Mouse (Mus musculus): ENCODE results near the gene Gsdme.

Gsdme gene

GRCm38 (mm10) chr6:50244967-50245366 lies 18.7 kb downstream of the Gsdme start:
- no peak for DNase-seq (ENCODE audit: low read depth)

GRCm38 (mm10) chr6:50244126-50244525 lies 19.5 kb downstream of the Gsdme start:
- no peak for DNase-seq (ENCODE audit: low read depth)

GRCm38 (mm10) chr6:50240437-50240836 lies 23.2 kb downstream of the Gsdme start:
- DNase-seq (ENCODE audit: low read depth): no peak

GRCm38 (mm10) chr6:50239902-50240301 lies 23.8 kb downstream of the Gsdme start:
- no peak for DNase-seq (ENCODE audit: low read depth)

GRCm38 (mm10) chr6:50237963-50238362 lies 25.7 kb downstream of the Gsdme start:
- no peak for DNase-seq (ENCODE audit: low read depth)

- no peak for DNase-seq (ENCODE audit: low read depth)
Measured at GRCm38 (mm10) chr6:50232984-50233383, 30.7 kb downstream of the Gsdme start.

- no peak for DNase-seq (ENCODE audit: low read depth)
Measured at GRCm38 (mm10) chr6:50231288-50231687, 32.4 kb downstream of the Gsdme start.

GRCm38 (mm10) chr6:50228180-50228579 lies 35.5 kb downstream of the Gsdme start:
- no peak for DNase-seq (ENCODE audit: low read depth)

GRCm38 (mm10) chr6:50225232-50225631 lies 38.4 kb downstream of the Gsdme start:
- DNase-seq (ENCODE audit: low read depth): no peak

GRCm38 (mm10) chr6:50223606-50224005 lies 40.1 kb downstream of the Gsdme start:
- no peak for DNase-seq (ENCODE audit: low read depth)

GRCm38 (mm10) chr6:50222986-50223385 lies 40.7 kb downstream of the Gsdme start:
- DNase-seq (ENCODE audit: low read depth): no peak

GRCm38 (mm10) chr6:50222351-50222750 lies 41.3 kb downstream of the Gsdme start:
- no peak for DNase-seq (ENCODE audit: low read depth)

GRCm38 (mm10) chr6:50220863-50221262 lies 42.8 kb downstream of the Gsdme start:
- no peak for DNase-seq (ENCODE audit: low read depth)

- no peak for DNase-seq (ENCODE audit: low read depth)
Measured at GRCm38 (mm10) chr6:50219066-50219465, 44.6 kb downstream of the Gsdme start.

GRCm38 (mm10) chr6:50218628-50219027 lies 45.0 kb downstream of the Gsdme start:
- DNase-seq (ENCODE audit: low read depth): no peak

- no peak for DNase-seq (ENCODE audit: low read depth)
Measured at GRCm38 (mm10) chr6:50215986-50216385, 47.7 kb downstream of the Gsdme start.

GRCm38 (mm10) chr6:50215373-50215745 lies 48.3 kb downstream of the Gsdme start:
- no peak for DNase-seq (ENCODE audit: low read depth)

- no peak for DNase-seq (ENCODE audit: low read depth)
Measured at GRCm38 (mm10) chr6:50214711-50215372, 48.8 kb downstream of the Gsdme start.

- DNase-seq (ENCODE audit: low read depth): no peak
Measured at GRCm38 (mm10) chr6:50205093-50205492, 58.6 kb downstream of the Gsdme start.

- no peak for DNase-seq (ENCODE audit: low read depth)
Measured at GRCm38 (mm10) chr6:50204356-50204755, 59.3 kb downstream of the Gsdme start.

- DNase-seq (ENCODE audit: low read depth): no peak
Measured at GRCm38 (mm10) chr6:50193851-50194250, 69.8 kb downstream of the Gsdme start.

GRCm38 (mm10) chr6:50192822-50193221 lies 70.8 kb downstream of the Gsdme start:
- no peak for DNase-seq (ENCODE audit: low read depth)

- no peak for DNase-seq (ENCODE audit: low read depth)
Measured at GRCm38 (mm10) chr6:50192169-50192568, 71.5 kb downstream of the Gsdme start.

GRCm38 (mm10) chr6:50191605-50192004 lies 72.1 kb downstream of the Gsdme start:
- no peak for DNase-seq (ENCODE audit: low read depth)
